Mouse (Mus musculus) bone marrow macrophage, adult 2 months (primary cell): ENCODE results near the gene Ncam2.

Source experiments
- CTCF ChIP-seq: IDR thresholded peaks from 2 replicates; pipeline ENCODE4 v1.5.1; 2012; ENCODE audit warnings: low read depth, mild to moderate bottlenecking, low read length, moderate library complexity
- POLR2A ChIP-seq: IDR thresholded peaks from 2 replicates; pipeline ENCODE4 v1.6.1; 2012; ENCODE audit warnings: mild to moderate bottlenecking, low read depth, low read length, borderline replicate concordance

DNA sequence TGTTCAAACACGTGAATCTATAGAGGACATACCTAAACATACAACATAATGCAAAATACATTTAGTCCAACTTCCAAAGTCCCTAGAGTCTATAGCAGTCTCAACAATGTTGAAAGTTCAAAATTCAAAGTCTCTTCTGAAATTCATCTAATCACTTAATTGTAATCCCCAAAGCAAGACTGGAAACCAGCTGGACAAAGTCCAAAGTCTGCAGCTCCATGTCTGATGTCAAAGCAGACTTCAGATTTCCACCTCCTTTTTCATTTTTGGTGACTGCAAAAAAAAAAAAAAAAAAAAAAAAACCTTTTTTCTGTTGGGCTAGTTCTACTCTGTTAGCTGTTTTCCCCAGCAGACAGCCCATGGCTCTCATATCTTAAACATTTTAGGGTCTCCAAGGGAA is 473.4 kb downstream of the Ncam2 start:
- TF ChIP-seq CTCF (no peak), POLR2A (no peak)
